Mouse (Mus musculus): Measurements from ENCODE around the gene Tmem269.

The Tmem269 gene

GRCm38 (mm10) chr4:119218169-119218568, at the start of gene Tmem269:
Gene Tmem269 (minus strand): TSS chr4:119218217.
- DNase-seq = no peak

GRCm38 (mm10) chr4:119266606-119267005, 48.6 kb upstream of the Tmem269 start:
- no peak for DNase-seq

- DNase-seq = no peak
Measured at GRCm38 (mm10) chr4:119263459-119263858, 45.4 kb upstream of the Tmem269 start.

- no peak for DNase-seq
Measured at GRCm38 (mm10) chr4:119262483-119262882, 44.5 kb upstream of the Tmem269 start.

- DNase-seq = no peak
Measured at GRCm38 (mm10) chr4:119261087-119261713, 43.2 kb upstream of the Tmem269 start.

- DNase-seq = no peak
Measured at GRCm38 (mm10) chr4:119259344-119260254, 41.6 kb upstream of the Tmem269 start.

- DNase-seq = no peak
Measured at GRCm38 (mm10) chr4:119257083-119257482, 39.1 kb upstream of the Tmem269 start.

- no peak for DNase-seq
Measured at GRCm38 (mm10) chr4:119255351-119255750, 37.3 kb upstream of the Tmem269 start, which contains the start of gene Cldn19. Gene Cldn19 (plus strand): TSS chr4:119255414.

- DNase-seq = peak; percentile 47
Measured at GRCm38 (mm10) chr4:119254012-119254618, 36.1 kb upstream of the Tmem269 start.

GRCm38 (mm10) chr4:119252025-119252808, 34.2 kb upstream of the Tmem269 start:
- DNase-seq = no peak

GRCm38 (mm10) chr4:119248407-119248965, 30.5 kb upstream of the Tmem269 start:
- no peak for DNase-seq

- DNase-seq = peak; percentile 59
Measured at GRCm38 (mm10) chr4:119247462-119248235, 29.6 kb upstream of the Tmem269 start.

- no peak for DNase-seq
Measured at GRCm38 (mm10) chr4:119246688-119247225, 28.7 kb upstream of the Tmem269 start.

GRCm38 (mm10) chr4:119245961-119246360, 27.9 kb upstream of the Tmem269 start:
- peak; percentile 43 for DNase-seq

- peak; percentile 86 for DNase-seq
Measured at GRCm38 (mm10) chr4:119245556-119245955, 27.5 kb upstream of the Tmem269 start.

- peak; percentile 89 for DNase-seq
Measured at GRCm38 (mm10) chr4:119244468-119245240, 26.6 kb upstream of the Tmem269 start.

- no peak for DNase-seq
Measured at GRCm38 (mm10) chr4:119242571-119242970, 24.6 kb upstream of the Tmem269 start.

GRCm38 (mm10) chr4:119241664-119242063, 23.6 kb upstream of the Tmem269 start:
- DNase-seq = peak; percentile 61

GRCm38 (mm10) chr4:119239181-119239682, 21.2 kb upstream of the Tmem269 start:
- DNase-seq = peak; percentile 54

- DNase-seq = no peak
Measured at GRCm38 (mm10) chr4:119238661-119239060, 20.6 kb upstream of the Tmem269 start.

Measured in right cerebral cortex, adult 18-20 months (tissue).